Mouse (Mus musculus) embryonic facial prominence, embryonic 10.5 days (tissue): ENCODE results near the gene Rpl18a. TPM values are rescaled to one million over a fixed set of nuclear protein-coding genes. Genes with fewer than 3 reads are reported as not detected.

Experiments used
- DNase-seq: peaks from one replicate; pipeline ENCODE4 v3.0.0-alpha.2; 2017; ENCODE audit warnings: low spot score
- H3K27ac ChIP-seq: fragments of 300-500 bp; sonication (generic); replicated peaks from 2 replicates; pipeline ENCODE4 v1.5.1; 2016; ENCODE audit warnings: mild to moderate bottlenecking
- H3K27me3 ChIP-seq: fragments of 300-500 bp; sonication (generic); replicated peaks from 2 replicates; pipeline ENCODE4 v1.6.1; 2016; ENCODE audit warnings: low read depth, mild to moderate bottlenecking; ENCODE audit not compliant: poor library complexity, severe bottlenecking
- H3K36me3 ChIP-seq: fragments of 300-500 bp; sonication (generic); replicated peaks from 2 replicates; pipeline ENCODE4 v1.6.1; 2016; ENCODE audit warnings: mild to moderate bottlenecking, moderate library complexity
- H3K4me1 ChIP-seq: fragments of 300-500 bp; sonication (generic); 2 replicates; pipeline ENCODE4 v1.6.1; 2016
- H3K4me3 ChIP-seq: fragments of 300-500 bp; sonication (generic); 2 replicates; pipeline ENCODE4 v1.5.1; 2016; ENCODE audit warnings: mild to moderate bottlenecking, moderate library complexity
- H3K9me3 ChIP-seq: fragments of 300-500 bp; sonication (generic); 2 replicates; pipeline ENCODE4 v1.6.1; 2016; ENCODE audit warnings: mild to moderate bottlenecking
- WGBS: fragments of 180-500 bp; shearing (Covaris S2); methylation state at CpG from one replicate; pipeline ENCODE4 v1.1.7; 2016; 5-methylcytosine and 5-hydroxymethylcytosine counted together
- polyA plus RNA-seq: library from polyadenylated mRNA; unstranded; fragments of >200 nt; fragmentation: Nextera tagmentation; extraction: Ambion mirVana; gene quantifications from 2 replicates; pipeline ENCODE4 v1.2.1, GENCODE M21; 2016

The Rpl18a gene
- polyA plus RNA-seq, 1 experiment from 2014 or later = 3,888 TPM

- peaks cover 58% of the 10 kb centered on the region for H3K27me3 ChIP-seq
- peaks cover 68% of the 10 kb centered on the region for H3K4me1 ChIP-seq
- WGBS = 1% methylated on average over 55 of the region's 55 CpGs
Measured at GRCm38 (mm10) chr8:70862824-70863641, 34.2 kb downstream of the Rpl18a start, which contains the start of gene Kcnn1. Gene Kcnn1 (minus strand): TSS chr8:70863258.

DNA sequence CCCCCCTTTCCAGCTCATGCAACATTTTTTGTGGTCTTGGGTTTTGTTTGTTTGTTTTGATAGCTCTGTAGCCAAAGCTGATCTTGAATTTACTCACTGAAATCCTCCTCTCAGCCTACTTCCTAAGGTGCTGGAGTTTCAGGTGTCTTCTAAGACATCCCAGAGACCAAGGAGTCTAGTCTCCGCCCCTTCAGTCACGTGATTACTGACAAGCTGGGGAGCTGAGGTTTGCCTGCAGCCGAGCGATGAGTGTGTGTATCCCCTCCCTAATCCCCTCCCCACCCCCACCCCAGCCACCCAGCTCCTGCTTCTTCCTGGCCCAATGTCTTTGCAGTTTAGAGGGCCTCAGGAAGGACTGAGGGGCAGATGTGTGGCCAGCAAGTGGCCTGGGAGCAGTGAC lies 39.7 kb downstream of the Rpl18a start:
- Histone ChIP-seq H3K27ac (peak overlapping the region; percentile 32), H3K4me3 (peak overlapping the region; percentile 66; the same call in 1 of the 2 replicates), H3K9me3 (no peaks in the 10 kb centered on the region), H3K4me1 (peaks cover 46% of the 10 kb centered on the region), H3K27me3 (peaks cover 60% of the 10 kb centered on the region), H3K36me3 (no peaks in the 10 kb centered on the region; the same call in 1 of the 2 replicates)
- peak; percentile 47 for DNase-seq
- 10% methylated on average over 4 of the region's 4 CpGs for WGBS

More at GRCm38 (mm10) chr8:70862824-70863641, 34.2 kb downstream of the Rpl18a start, which contains the start of gene Kcnn1:
- Histone ChIP-seq H3K9me3 (no peaks in the 10 kb centered on the region), H3K4me3 (peak within 1 kb of the TSS; percentile 66), H3K36me3 (peaks cover 9% of the 10 kb centered on the region), H3K27ac (peak within 1 kb of the TSS; percentile 96)
- peak; percentile 80 for DNase-seq

DNA sequence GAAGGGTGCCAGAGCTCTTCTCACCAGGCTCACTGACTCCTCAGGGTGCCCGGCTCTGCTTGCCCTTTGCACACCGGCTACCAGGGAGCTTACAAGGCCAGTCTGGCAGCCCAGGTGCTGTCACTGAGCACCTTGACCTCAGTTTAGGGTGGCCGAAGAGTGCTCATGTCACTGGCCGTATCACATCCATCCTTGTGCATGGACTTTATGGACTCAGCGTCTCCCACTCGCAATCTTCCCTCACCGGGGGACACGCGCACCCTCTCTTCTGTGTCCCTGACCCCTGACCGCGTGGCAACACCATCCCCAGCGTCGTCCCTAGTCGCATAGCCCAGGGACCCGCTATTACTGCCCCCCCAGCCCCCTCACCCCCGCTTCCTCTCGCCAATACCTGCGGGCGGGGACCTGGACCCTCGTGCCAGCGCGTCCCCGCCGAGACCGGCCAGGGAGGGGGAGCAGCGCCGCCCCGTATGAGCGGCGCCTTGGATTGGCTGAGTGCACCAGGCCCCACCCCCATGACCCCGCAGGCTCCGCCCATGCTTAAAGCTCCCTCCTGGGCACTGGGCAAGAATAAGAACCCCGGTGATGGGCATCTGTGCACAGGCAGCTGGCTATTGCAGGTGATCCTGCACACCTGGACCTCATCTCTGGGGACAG lies 40.5 kb downstream of the Rpl18a start:
- peak overlapping the region; percentile 66 for H3K4me3 ChIP-seq
- peak overlapping the region; percentile 70 for H3K27ac ChIP-seq
- DNase-seq = peak; percentile 84
- peaks cover 52% of the 10 kb centered on the region for H3K27me3 ChIP-seq
- WGBS = 6% methylated on average over 33 of the region's 33 CpGs
- no peaks in the 10 kb centered on the region; the same call in 1 of the 2 replicates for H3K36me3 ChIP-seq
- peaks cover 48% of the 10 kb centered on the region for H3K4me1 ChIP-seq
- H3K9me3 ChIP-seq = no peaks in the 10 kb centered on the region

DNA sequence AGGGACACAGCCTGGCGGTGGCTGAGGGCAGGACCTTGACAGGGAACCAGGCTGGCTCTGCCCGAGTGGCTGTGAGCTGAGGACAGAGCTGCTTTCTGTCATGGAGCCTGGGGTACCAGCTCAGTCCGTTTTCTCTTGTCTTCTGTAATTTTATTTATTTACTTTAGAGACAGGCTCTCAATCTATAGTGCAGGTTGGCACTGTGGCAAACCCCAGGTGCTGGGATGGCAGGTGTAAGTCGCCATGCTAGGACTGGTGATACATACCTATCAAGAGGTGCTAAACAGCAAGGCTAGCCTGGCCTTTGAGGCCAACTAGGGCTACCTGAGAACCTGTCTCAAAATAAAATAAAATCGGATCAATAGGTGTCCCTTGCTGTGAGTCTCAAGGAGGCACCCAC lies 41.2 kb downstream of the Rpl18a start:
- no peak overlapping the region for H3K27ac ChIP-seq
- no peak for DNase-seq
- 66% methylated on average over 5 of the region's 5 CpGs for WGBS
- H3K4me3 ChIP-seq = peak overlapping the region; percentile 66; the same call in 1 of the 2 replicates
- H3K9me3 ChIP-seq = no peaks in the 10 kb centered on the region
- no peaks in the 10 kb centered on the region; the same call in 1 of the 2 replicates for H3K36me3 ChIP-seq
- peaks cover 45% of the 10 kb centered on the region for H3K4me1 ChIP-seq
- H3K27me3 ChIP-seq = peaks cover 45% of the 10 kb centered on the region

DNA sequence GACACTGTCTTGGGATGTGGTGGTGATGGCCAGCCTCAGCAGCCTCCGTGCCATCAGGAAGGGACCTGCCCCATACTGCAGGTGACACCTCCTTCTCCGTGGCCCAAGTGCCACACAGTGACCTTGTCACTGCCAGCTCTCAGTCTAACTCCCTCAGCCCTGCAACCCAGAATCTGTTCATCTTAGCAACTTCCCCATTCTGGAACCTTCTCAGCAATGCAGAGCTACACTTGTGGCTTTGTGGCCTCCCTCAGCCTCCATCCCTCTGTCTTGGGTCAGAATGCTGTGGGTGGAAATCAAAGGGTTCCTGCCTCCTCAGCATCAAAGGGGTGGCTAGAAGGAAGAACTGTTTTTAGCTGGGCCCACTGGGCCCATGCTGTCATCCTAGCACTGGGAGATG lies 43.3 kb downstream of the Rpl18a start:
- peaks cover 43% of the 10 kb centered on the region for H3K4me1 ChIP-seq
- no peak for DNase-seq
- no peak overlapping the region for H3K27ac ChIP-seq
- no peak overlapping the region for H3K4me3 ChIP-seq
- peaks cover 31% of the 10 kb centered on the region for H3K27me3 ChIP-seq
- 75% methylated on average over 2 of the region's 2 CpGs for WGBS
- H3K9me3 ChIP-seq = no peaks in the 10 kb centered on the region
- no peaks in the 10 kb centered on the region; the same call in 1 of the 2 replicates for H3K36me3 ChIP-seq

DNA sequence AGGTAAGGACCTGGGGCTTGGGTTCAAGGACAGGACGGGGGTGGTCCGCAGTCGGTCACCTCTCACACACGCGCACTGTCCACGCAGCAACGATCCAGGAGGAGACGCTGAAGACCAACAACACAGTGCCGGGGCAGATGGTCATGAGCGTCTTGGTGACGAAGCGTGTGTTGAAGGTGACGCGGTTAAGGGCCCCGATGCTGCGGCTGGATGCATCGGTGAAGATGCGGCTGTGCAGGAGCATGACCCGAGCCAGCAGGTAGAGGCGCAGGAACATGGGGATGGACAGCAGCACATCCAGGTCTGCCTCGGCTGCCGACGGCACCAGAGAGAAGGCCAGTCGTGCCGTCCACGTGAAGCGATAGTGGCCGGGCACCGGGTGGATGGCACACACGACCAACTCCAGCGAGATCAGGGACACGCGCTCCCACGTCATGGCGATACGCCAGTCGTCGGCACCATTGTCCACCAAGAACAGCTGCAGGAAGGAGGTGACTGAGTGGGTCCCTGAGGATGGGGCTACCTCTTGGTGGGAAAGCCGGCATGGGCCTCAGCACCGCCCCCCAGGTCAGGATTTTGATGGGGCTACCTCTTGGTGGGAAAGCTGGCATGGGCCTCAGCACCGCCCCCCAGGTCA lies 44.5 kb downstream of the Rpl18a start:
- DNase-seq = no peak
- Histone ChIP-seq H3K27me3 (peaks cover 35% of the 10 kb centered on the region), H3K4me1 (peaks cover 32% of the 10 kb centered on the region), H3K4me3 (no peak overlapping the region), H3K27ac (no peak overlapping the region), H3K9me3 (no peaks in the 10 kb centered on the region), H3K36me3 (no peaks in the 10 kb centered on the region; the same call in 1 of the 2 replicates)
- 91% methylated on average over 41 of the region's 41 CpGs for WGBS

DNA sequence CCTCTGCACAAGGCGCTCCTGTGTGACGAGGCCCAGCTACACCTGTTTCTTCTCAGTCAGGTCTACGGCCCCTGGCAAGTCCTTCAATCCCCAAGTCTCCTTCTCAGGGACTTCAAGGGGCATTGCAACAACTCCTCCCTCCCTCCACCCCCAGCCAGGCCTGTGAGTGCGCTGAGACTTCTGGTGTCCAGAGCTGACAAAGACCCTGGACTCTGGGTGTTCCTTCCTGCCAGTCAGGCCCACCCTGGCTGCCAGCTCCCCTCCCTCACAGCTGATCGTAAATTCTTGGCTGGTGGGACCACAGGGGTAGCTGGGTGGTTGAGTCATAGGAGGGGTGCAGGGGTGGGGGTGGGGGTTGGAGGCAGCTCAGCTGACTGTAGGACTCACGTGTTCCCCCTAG lies 45.4 kb downstream of the Rpl18a start:
- no peak overlapping the region for H3K4me3 ChIP-seq
- H3K4me1 ChIP-seq = peaks cover 23% of the 10 kb centered on the region
- H3K36me3 ChIP-seq = no peaks in the 10 kb centered on the region; the same call in 1 of the 2 replicates
- H3K9me3 ChIP-seq = no peaks in the 10 kb centered on the region
- H3K27ac ChIP-seq = no peak overlapping the region
- DNase-seq = no peak
- peaks cover 41% of the 10 kb centered on the region for H3K27me3 ChIP-seq
- WGBS = 60% methylated on average over 6 of the region's 6 CpGs

- Histone ChIP-seq H3K9me3 (no peaks in the 10 kb centered on the region), H3K36me3 (no peaks in the 10 kb centered on the region; the same call in 1 of the 2 replicates), H3K4me1 (peaks cover 17% of the 10 kb centered on the region), H3K4me3 (no peak overlapping the region), H3K27me3 (peaks cover 42% of the 10 kb centered on the region), H3K27ac (no peak overlapping the region)
- WGBS = 81% methylated on average over 4 of the region's 4 CpGs
- DNase-seq = no peak
Measured at GRCm38 (mm10) chr8:70850947-70851346, 46.3 kb downstream of the Rpl18a start.

DNA sequence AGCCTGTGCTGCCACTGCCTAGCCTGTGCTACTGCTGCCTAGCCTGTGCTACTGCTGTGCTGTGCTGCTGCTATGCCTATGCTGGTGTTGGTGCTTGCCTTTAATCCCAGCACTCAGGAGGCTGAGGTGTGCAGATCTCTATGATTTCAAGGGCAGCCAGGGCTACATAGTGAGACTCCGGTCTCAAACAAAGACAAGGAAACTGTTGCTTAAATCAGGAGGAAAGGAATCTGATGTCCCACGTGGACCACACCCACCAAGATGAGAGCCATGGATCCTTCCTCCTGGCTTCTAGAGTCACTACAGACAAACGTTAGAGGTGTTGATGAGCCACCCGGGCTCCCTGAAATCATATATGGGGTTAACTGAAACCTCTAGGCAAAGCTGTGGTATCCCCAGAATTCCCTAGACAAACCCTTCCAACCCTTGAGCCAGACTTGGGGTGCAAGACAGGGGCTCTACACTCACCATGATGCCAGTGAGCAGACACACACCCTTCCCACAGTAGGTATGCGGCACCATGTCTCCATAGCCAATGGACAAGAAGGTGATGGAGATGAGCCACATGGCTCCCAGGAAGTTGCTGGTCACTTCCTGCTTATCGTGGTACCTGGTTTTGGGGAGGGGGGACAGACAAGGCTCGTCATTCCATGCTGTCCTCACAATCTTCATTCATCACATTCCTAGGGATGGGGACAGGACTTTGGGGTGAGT lies 46.9 kb downstream of the Rpl18a start:
- Histone ChIP-seq H3K27ac (no peak overlapping the region), H3K27me3 (peaks cover 36% of the 10 kb centered on the region), H3K4me1 (peaks cover 14% of the 10 kb centered on the region), H3K4me3 (no peak overlapping the region), H3K36me3 (no peaks in the 10 kb centered on the region; the same call in 1 of the 2 replicates), H3K9me3 (no peaks in the 10 kb centered on the region)
- no peak for DNase-seq
- WGBS = 82% methylated on average over 7 of the region's 7 CpGs

DNA sequence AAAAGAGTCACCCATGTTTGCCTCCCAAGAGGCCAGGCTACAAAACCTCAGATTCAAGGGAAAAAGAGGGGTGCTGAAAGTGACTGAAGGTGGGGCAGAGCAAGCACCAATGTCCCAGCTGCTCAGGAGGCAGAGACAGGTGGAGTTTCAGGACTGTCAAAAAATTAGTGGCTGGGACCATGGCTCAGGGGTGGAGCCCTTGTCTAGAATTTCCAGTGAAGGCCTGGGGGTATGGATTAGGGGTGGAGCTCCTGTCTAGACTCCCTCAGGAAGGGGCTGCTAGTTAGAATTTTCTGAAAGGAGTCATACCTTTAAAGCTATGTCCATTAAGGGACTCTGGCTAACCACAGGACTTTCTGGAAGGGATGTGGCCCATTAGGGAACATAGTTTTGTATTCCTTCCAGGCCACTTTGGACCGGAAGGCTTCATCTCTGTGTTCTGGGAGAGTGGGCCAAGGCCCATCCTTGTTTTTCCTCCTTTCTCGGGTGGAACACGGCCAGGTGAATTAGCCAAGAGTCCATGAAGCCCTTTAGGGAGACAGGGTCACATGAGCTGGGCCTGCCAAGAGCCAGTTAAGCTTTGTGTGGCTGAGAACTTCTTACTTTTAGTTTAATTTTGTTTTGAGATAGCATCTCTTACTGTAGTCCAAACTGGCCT lies 47.8 kb downstream of the Rpl18a start:
- Histone ChIP-seq H3K4me3 (no peak overlapping the region), H3K4me1 (peaks cover 17% of the 10 kb centered on the region), H3K36me3 (no peaks in the 10 kb centered on the region; the same call in 1 of the 2 replicates), H3K9me3 (no peaks in the 10 kb centered on the region), H3K27ac (no peak overlapping the region), H3K27me3 (peaks cover 28% of the 10 kb centered on the region)
- no peak for DNase-seq
- WGBS = 87% methylated on average over 3 of the region's 3 CpGs

DNA sequence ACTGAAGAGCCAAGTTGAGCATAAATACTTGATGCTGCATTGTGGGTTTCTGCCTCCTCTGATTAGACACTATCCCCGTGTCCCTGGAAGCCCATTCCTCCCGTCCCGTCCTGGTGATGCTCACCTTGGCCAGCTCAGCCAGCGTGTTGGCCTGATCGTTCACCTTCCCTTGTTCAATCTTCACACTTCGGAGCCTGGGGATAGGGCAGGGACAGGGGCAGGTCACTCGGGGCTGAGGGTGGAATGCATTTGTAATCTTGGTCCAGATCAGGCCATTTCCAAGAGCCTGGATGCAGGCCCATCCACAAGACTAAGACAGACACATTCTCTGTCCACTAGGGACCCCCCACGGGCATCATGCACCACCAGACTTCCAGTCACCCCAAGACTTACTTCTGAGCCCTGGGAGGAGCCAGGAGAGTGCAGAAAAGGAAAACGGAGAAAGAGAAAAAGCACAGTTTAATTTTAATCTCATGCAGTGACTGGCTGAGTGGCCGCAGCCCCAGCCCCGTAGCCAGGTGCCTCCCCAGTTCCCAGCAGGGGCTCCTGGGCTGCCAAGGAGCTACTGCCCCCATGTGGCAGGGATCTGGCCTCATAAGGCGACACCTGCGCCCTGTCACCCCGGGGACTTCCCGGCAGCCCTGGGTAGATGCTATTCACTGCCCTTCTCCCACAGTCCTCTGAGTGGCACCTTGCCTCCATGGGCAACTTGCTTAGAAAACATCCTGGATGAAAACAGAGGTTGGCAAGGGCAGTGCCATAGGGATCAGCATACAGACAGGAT lies 50.6 kb downstream of the Rpl18a start:
- peaks cover 15% of the 10 kb centered on the region for H3K4me1 ChIP-seq
- no peak overlapping the region for H3K27ac ChIP-seq
- no peaks in the 10 kb centered on the region for H3K9me3 ChIP-seq
- 59% methylated on average over 15 of the region's 15 CpGs for WGBS
- DNase-seq = no peak
- no peak overlapping the region for H3K4me3 ChIP-seq
- no peaks in the 10 kb centered on the region for H3K36me3 ChIP-seq
- H3K27me3 ChIP-seq = peaks cover 42% of the 10 kb centered on the region
